Mouse (Mus musculus): ENCODE data around the gene Tph2. TPM values are rescaled to one million over a fixed set of nuclear protein-coding genes. Genes with fewer than 3 reads are reported as not detected.

Gene Tph2
- total RNA-seq, 2 experiments from 2014 or later = 0.11 to 0.14 TPM

GRCm38 (mm10) chr10:115143641-115144040 lies 41.2 kb downstream of the Tph2 start:
- no peak for DNase-seq (ENCODE audit: low spot score in 2 of 2)

GRCm38 (mm10) chr10:115137016-115137415 lies 47.8 kb downstream of the Tph2 start:
- no peak for DNase-seq (ENCODE audit: low spot score in 2 of 2)

GRCm38 (mm10) chr10:115127907-115128306 lies 56.9 kb downstream of the Tph2 start:
- DNase-seq (ENCODE audit: low spot score in 2 of 2) = no peak

GRCm38 (mm10) chr10:115125550-115125949 lies 59.3 kb downstream of the Tph2 start:
- no peak for DNase-seq (ENCODE audit: low spot score in 2 of 2)

- DNase-seq (ENCODE audit: low spot score in 2 of 2) = no peak
Observed at GRCm38 (mm10) chr10:115125027-115125426, 59.8 kb downstream of the Tph2 start.

- DNase-seq (ENCODE audit: low spot score in 2 of 2) = no peak
Observed at GRCm38 (mm10) chr10:115107666-115108540, 76.9 kb downstream of the Tph2 start.

- no peak for DNase-seq (ENCODE audit: low spot score in 2 of 2)
Observed at GRCm38 (mm10) chr10:115104175-115104574, 80.6 kb downstream of the Tph2 start.

- no peak for DNase-seq (ENCODE audit: low spot score in 2 of 2)
Observed at GRCm38 (mm10) chr10:115099890-115100580, 84.8 kb downstream of the Tph2 start.

GRCm38 (mm10) chr10:115097163-115097562 lies 87.7 kb downstream of the Tph2 start:
- DNase-seq (ENCODE audit: low spot score in 2 of 2) = no peak

- no peak for DNase-seq (ENCODE audit: low spot score in 2 of 2)
Observed at GRCm38 (mm10) chr10:115096191-115096590, 88.6 kb downstream of the Tph2 start.

GRCm38 (mm10) chr10:115078232-115078631 lies 106.6 kb downstream of the Tph2 start:
- no peak for DNase-seq (ENCODE audit: low spot score in 2 of 2)

- DNase-seq (ENCODE audit: low spot score in 2 of 2) = no peak
Observed at GRCm38 (mm10) chr10:115069123-115069911, 115.5 kb downstream of the Tph2 start.

GRCm38 (mm10) chr10:115063936-115064335 lies 120.9 kb downstream of the Tph2 start:
- DNase-seq (ENCODE audit: low spot score in 2 of 2) = no peak

- DNase-seq (ENCODE audit: low spot score in 2 of 2) = no peak
Observed at GRCm38 (mm10) chr10:115061498-115061897, 123.3 kb downstream of the Tph2 start.

GRCm38 (mm10) chr10:115060759-115061158 lies 124.1 kb downstream of the Tph2 start:
- DNase-seq (ENCODE audit: low spot score in 2 of 2) = no peak

GRCm38 (mm10) chr10:115051602-115052001 lies 133.2 kb downstream of the Tph2 start:
- DNase-seq (ENCODE audit: low spot score in 2 of 2) = no peak

GRCm38 (mm10) chr10:115050674-115051073 lies 134.1 kb downstream of the Tph2 start:
- no peak for DNase-seq (ENCODE audit: low spot score in 2 of 2)

GRCm38 (mm10) chr10:115050178-115050577 lies 134.6 kb downstream of the Tph2 start:
- DNase-seq (ENCODE audit: low spot score in 2 of 2) = no peak

- DNase-seq (ENCODE audit: low spot score in 2 of 2) = no peak
Observed at GRCm38 (mm10) chr10:115048565-115048964, 136.3 kb downstream of the Tph2 start.

- DNase-seq (ENCODE audit: low spot score in 2 of 2) = no peak
Observed at GRCm38 (mm10) chr10:115035748-115036147, 149.1 kb downstream of the Tph2 start.

All from adrenal gland, postnatal 4 days (tissue).